Mouse (Mus musculus): Measurements from ENCODE around the gene Epha5.

Gene Epha5

DNA sequence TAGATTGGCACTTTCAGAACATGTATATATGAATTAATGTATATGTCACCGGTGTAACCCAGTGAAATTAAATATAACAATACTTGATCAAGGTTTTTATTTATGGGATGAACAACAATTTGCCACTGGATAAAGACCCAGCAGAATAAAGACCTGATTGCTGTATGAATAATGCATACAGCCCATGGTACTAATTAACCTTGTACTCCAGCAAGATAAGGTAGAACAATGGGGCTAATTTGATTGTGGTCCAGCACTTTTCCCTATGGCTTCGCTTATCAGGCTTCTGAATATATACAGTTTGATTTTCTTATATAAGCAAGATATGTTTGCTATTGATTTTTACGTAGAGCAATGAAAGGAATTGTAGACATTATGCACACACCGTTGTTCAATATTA lies 103.6 kb downstream of the Epha5 start:
- no peak for DNase-seq (ENCODE audit: low spot score)

DNA sequence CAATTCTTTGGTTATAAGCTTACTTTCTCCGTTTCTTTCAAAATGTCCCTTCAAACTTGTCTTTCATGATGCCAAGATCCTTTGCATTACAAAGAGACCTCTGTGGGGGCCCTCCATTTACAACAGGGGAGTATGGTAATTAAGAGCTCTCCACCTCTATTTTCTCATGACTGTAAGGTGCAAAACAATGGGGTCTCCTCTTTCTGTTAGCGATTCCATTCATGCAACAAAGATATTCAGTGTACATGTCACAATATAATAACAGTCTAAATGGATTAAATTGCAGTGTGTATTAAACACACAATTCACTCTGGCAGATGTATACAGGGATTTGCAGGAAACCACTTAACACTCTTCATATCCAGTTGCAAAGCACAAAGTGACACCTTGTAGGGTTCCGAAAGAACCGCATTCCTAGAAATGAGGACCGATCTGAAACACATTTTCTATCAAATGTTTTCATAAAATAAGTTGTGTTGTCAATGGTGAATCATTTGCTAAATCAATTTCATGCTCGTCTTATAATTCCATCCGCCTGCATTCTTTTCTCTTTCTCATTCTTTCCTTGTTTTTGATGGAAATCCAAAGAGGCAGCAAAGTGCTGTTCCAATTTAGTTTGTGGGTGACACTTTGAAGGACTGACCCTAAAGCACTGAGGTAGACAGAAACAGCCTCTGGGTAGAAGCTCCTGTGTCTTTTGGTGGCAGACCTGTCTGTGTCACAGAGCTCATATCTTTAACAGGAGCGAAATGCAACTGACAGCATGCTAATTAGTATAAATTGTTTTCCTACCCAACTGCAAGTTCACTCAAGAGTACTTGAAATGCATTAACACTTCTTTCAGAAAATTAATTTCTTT lies 118.1 kb downstream of the Epha5 start:
- DNase-seq (ENCODE audit: low spot score), result no peak

DNA sequence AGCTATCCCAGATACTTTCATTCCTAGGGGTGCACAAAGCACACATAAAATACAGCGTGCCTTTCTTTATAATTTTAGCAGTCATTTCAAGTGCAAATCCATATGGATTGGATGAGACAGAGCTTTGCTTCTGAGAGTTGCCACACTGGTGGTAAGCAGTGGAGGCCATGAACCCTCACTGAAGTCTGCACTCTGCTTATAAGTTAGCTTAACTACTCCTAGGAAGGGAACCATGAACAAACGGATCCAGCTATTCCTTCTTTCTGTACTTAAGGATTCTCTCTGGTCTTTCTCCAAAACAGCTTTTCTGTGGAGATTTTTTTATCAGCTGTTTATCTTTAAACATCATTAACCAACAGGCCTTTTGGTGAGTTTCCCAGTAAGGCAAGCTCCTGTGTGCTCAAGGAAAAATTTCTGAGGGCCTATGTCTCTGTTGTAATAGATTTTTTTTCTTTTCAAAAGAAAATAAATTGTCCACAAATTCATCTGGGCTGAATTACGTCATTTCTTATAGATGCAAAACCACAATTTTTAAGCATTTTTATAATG lies 127.7 kb downstream of the Epha5 start:
- DNase-seq (ENCODE audit: low spot score), result no peak

GRCm38 (mm10) chr5:84281290-84282017 lies 135.7 kb downstream of the Epha5 start:
- DNase-seq (ENCODE audit: low spot score), result no peak

- no peak for DNase-seq (ENCODE audit: low spot score)
These were observed 140.2 kb downstream of the Epha5 start for GRCm38 (mm10) chr5:84276996-84277395.

GRCm38 (mm10) chr5:84265407-84265806 lies 151.8 kb downstream of the Epha5 start:
- no peak for DNase-seq (ENCODE audit: low spot score)

DNA sequence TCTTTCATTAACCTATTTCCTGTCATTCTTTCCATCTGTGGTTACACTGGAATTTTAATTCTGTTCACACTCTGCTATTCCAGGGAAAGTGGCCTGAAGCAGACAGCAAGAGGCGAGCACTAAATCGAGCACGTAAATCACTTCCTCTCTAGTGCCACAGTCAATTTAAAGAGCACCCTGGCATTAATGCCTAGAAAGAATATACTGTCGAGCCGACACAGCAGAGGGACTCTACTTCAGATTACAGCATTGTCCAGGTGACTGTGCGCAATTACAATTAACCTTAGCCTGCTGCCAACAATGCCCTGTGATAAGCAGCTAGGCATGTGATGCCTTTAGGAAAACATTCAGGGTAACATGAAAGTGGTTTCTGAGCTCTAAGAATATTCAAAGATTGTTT lies 153.2 kb downstream of the Epha5 start:
- DNase-seq (ENCODE audit: low spot score), result no peak

- DNase-seq (ENCODE audit: low spot score), result no peak
These were observed 187.2 kb downstream of the Epha5 start for GRCm38 (mm10) chr5:84229971-84230370.

DNA sequence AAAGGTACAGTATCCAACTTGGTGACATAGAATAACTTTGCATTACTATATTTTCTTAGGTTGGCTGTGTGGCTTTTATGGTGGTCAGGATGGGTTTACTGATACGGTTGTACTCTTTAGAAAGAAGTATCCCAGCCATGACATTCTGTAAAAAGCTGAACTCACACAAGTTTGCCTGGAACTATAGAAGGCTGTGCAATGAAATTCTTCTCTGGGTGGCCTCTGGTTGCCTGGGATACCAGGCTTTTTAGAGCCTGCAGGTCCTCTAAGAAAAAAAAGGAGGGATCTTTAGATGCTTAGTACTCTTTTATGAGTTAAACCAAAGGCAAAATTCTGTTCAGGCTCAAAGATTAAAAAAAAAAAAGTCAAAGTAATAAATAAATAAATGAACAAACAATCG lies 208.6 kb downstream of the Epha5 start:
- no peak for DNase-seq (ENCODE audit: low spot score)

DNA sequence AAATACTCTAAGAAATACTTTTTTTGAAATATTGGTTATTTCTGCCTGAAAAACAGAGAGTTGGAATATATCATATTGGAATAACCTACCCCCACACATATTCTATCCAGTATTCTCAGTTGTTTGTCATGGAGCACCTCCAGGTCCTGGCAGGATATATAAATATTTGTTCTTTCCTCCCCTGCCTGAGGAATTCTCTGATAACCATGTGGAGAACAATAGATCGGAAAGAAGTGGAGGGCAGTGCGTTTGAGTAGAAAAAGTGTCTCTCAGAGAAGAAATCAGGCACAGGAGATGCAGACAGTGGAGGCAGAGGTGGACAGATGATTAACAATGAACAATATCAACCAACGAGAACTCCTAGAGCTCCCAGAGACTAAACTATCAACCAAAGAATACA lies 223.8 kb downstream of the Epha5 start:
- DNase-seq (ENCODE audit: low spot score), result no peak

GRCm38 (mm10) chr5:84184189-84184588 lies 233.0 kb downstream of the Epha5 start:
- no peak for DNase-seq (ENCODE audit: low spot score)

- DNase-seq (ENCODE audit: low spot score), result no peak
These were observed 264.1 kb downstream of the Epha5 start for GRCm38 (mm10) chr5:84153095-84153494.

- no peak for DNase-seq (ENCODE audit: low spot score)
These were observed 275.0 kb downstream of the Epha5 start for GRCm38 (mm10) chr5:84142138-84142537.

DNA sequence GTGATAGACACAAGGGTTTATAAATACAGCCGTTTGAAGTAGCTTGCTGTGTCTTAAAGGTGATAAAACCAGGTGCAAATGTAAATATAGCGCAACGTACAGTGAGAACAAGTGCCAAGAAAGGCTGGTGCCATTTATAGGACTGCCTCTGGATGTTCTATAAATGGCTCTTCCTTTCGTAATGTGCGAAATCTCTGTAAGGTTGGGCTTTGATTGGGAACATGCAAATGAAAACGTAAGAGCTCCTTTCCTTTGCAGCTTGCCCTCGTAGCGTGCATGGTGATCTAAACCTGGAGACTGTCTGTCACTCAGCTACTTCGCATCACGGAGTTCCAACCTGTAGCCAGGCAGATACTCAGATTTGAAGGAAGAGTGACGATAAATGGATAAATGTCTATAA lies 321.2 kb downstream of the Epha5 start:
- no peak for DNase-seq (ENCODE audit: low spot score)

DNA sequence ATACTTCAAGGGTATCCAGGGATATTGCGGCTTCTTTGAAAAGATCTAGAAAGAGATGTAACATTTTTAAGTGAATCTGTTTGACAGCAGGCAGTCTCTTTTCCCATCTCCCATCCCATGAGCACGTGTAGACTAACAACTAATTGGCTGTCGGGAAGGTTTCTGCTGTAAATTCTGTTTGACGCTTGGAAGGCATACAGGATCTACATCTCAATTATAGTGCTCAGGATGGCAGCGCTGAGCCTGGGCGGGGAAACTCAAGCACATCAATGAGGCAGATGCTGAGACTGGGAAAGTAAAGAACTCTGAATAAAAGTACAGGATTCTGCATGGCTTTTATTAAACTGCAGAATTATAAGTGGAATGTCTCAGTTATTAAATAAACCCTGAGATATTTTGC lies 335.9 kb downstream of the Epha5 start:
- DNase-seq (ENCODE audit: low spot score), result no peak

DNA sequence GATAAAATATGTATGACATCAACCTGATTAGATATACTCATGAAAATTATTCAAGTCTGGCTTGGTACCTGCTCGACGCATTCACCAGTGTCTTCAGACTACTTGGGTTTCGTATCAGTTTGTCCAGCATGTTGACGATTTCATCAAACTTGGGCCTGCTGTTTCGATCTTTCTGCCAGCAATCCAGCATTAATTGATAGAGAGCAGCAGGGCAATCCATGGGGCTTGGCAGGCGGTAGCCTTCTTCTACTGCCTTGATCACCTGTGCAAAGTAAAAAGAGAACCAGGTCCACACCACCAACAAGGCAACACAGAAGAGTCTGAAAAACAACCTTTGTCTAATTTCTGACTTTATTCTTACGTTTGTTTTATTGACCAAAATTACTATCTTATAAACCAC lies 346.2 kb downstream of the Epha5 start:
- DNase-seq (ENCODE audit: low spot score), result no peak

DNA sequence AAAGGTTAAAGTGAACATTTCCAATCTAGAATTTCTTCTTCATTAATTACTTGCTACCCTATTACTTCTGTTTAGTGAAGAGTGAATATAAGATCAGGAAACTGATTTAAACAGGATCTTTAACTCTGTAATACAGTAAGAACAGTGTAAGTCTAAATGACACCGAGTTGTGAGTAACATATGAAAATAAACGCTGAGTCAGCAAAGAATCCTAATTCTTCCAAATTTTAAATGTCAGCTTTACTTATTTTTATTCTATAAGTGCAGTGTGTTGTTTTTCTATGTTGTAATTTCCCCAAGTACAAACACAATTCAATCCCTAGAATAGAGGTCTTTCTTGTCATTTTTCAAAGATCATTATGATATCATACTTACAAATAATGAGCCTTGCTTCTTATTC lies 363.3 kb downstream of the Epha5 start:
- DNase-seq (ENCODE audit: low spot score), result no peak

GRCm38 (mm10) chr5:84037250-84037963 lies 379.8 kb downstream of the Epha5 start:
- no peak for DNase-seq (ENCODE audit: low spot score)
